Mouse (Mus musculus): ENCODE measurements around the gene Pxdc1. TPM values are rescaled to one million over a fixed set of nuclear protein-coding genes. Genes with fewer than 3 reads are reported as not detected.

Gene Pxdc1
- polyA plus RNA-seq, 1 experiment from 2014 or later: 9.2 TPM

DNA sequence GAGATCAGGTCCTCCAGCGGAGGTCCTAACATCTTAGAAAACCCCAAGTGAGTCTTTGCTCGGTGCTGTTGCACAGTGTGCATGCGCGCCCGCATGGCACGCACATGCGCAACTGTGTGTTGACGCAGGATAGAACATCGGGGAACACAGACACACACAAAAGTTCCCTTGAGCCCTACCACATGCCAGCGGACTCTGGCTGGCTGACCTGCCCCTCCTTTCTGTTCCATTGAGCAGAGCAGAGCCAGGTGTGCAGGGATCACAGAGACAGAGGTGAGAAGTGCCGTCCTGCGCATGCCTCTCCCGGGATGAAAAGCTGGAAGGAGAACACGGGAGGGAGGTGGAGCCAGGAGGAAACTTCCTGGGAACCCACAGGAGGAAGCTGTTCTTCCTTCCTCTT is 8.9 kb downstream of the Pxdc1 start:
- 84% methylated on average over 14 of the region's 14 CpGs for WGBS
- H3K9ac ChIP-seq (ENCODE audit: low read depth, low read length): no peak overlapping the region
- no peak for ATAC-seq

GRCm38 (mm10) chr13:34643926-34644325 is 9.4 kb downstream of the Pxdc1 start:
- H3K36me3 ChIP-seq (ENCODE audit: control insufficient read depth, insufficient read depth, low read length): no peaks in the 10 kb centered on the region
- H3K9me3 ChIP-seq (replicated peaks; ENCODE audit: control insufficient read depth, low read length, poor library complexity, severe bottlenecking): no peaks in the 10 kb centered on the region
- H3K4me2 ChIP-seq (ENCODE audit: low read length): no peak overlapping the region
- no peak overlapping the region for H3K4me3 ChIP-seq (ENCODE audit: low read depth, low read length)
- H3K27ac ChIP-seq (ENCODE audit: low read length): no peak overlapping the region
- no peaks in the 10 kb centered on the region; the same call in 1 of the 2 replicates for H3K4me1 ChIP-seq (ENCODE audit: control insufficient read depth, insufficient read depth, low read length)
- ATAC-seq: no peak
- no peak overlapping the region for H3K9ac ChIP-seq (ENCODE audit: low read depth, low read length)
- H3K27me3 ChIP-seq (ENCODE audit: control insufficient read depth, insufficient read depth, low read depth, low read length): no peaks in the 10 kb centered on the region
- 87% methylated on average over 4 of the region's 4 CpGs for WGBS

More for the DNA sequence above, 8.9 kb downstream of the Pxdc1 start:
- Histone ChIP-seq H3K4me1 (ENCODE audit: control insufficient read depth, insufficient read depth, low read length) (no peaks in the 10 kb centered on the region; the same call in 1 of the 2 replicates), H3K4me3 (ENCODE audit: low read depth, low read length) (no peak overlapping the region), H3K27me3 (ENCODE audit: control insufficient read depth, insufficient read depth, low read depth, low read length) (no peaks in the 10 kb centered on the region), H3K27ac (ENCODE audit: low read length) (no peak overlapping the region), H3K36me3 (ENCODE audit: control insufficient read depth, insufficient read depth, low read length) (no peaks in the 10 kb centered on the region), H3K9me3 (replicated peaks; ENCODE audit: control insufficient read depth, low read length, poor library complexity, severe bottlenecking) (no peaks in the 10 kb centered on the region), H3K4me2 (ENCODE audit: low read length) (no peak overlapping the region)

GRCm38 (mm10) chr13:34642941-34643875 is 10.1 kb downstream of the Pxdc1 start:
- no peak for ATAC-seq
- H3K4me2 ChIP-seq (ENCODE audit: low read length): no peak overlapping the region
- no peaks in the 10 kb centered on the region for H3K36me3 ChIP-seq (ENCODE audit: control insufficient read depth, insufficient read depth, low read length)
- no peaks in the 10 kb centered on the region for H3K27me3 ChIP-seq (ENCODE audit: control insufficient read depth, insufficient read depth, low read depth, low read length)
- WGBS: 27% methylated on average over 7 of the region's 7 CpGs
- no peak overlapping the region for H3K27ac ChIP-seq (ENCODE audit: low read length)
- H3K9me3 ChIP-seq (replicated peaks; ENCODE audit: control insufficient read depth, low read length, poor library complexity, severe bottlenecking): no peaks in the 10 kb centered on the region
- H3K9ac ChIP-seq (ENCODE audit: low read depth, low read length): no peak overlapping the region
- H3K4me1 ChIP-seq (ENCODE audit: control insufficient read depth, insufficient read depth, low read length): no peaks in the 10 kb centered on the region; the same call in 1 of the 2 replicates
- H3K4me3 ChIP-seq (ENCODE audit: low read depth, low read length): no peak overlapping the region

DNA sequence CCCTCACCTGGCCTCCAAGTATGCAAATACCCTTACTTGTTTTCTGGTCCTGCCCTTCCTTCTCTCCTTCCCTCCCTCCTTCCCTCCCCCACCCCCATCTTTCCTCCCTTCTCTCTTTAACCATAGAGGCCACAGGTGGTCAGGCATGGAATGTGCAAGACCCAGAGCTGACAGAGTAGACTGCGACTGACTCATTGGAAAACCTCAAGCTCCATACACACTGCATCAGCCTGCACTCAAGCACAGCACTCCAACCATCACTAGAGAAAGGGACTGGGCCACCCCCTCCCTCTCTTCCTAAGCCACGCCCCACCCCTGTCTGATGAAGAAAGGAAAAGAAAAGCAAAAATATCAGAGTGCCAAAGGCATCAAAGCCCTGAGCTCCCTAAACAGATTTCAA is 12.2 kb downstream of the Pxdc1 start:
- no peaks in the 10 kb centered on the region for H3K36me3 ChIP-seq (ENCODE audit: control insufficient read depth, insufficient read depth, low read length)
- H3K27me3 ChIP-seq (ENCODE audit: control insufficient read depth, insufficient read depth, low read depth, low read length): no peaks in the 10 kb centered on the region
- WGBS: 66% methylated on average over 2 of the region's 2 CpGs
- no peak overlapping the region for H3K4me2 ChIP-seq (ENCODE audit: low read length)
- no peak for ATAC-seq
- no peak overlapping the region for H3K9ac ChIP-seq (ENCODE audit: low read depth, low read length)
- H3K9me3 ChIP-seq (replicated peaks; ENCODE audit: control insufficient read depth, low read length, poor library complexity, severe bottlenecking): no peaks in the 10 kb centered on the region
- no peak overlapping the region for H3K4me3 ChIP-seq (ENCODE audit: low read depth, low read length)
- no peaks in the 10 kb centered on the region for H3K4me1 ChIP-seq (ENCODE audit: control insufficient read depth, insufficient read depth, low read length)
- H3K27ac ChIP-seq (ENCODE audit: low read length): no peak overlapping the region

DNA sequence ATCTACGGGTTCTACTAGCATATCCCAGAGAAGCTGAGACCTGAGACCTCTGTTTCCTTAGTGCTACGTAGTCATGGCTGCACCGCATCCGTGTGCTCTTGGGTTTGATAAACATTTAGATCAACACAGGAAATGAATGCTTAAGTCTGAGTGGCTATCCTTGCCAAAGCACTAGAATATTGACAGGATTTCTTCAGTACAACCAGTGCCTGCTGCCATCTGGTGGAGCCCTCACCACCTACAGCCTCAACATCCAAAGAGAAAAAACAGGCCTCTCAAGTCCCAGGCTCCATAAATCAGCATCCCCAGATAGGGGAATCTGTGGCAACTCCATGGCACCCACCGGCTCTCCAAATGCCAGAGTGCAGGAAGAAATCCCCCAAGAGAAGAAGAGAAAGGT is 17.3 kb downstream of the Pxdc1 start:
- no peaks in the 10 kb centered on the region for H3K27me3 ChIP-seq (ENCODE audit: control insufficient read depth, insufficient read depth, low read depth, low read length)
- H3K36me3 ChIP-seq (ENCODE audit: control insufficient read depth, insufficient read depth, low read length): no peaks in the 10 kb centered on the region
- no peaks in the 10 kb centered on the region for H3K9me3 ChIP-seq (replicated peaks; ENCODE audit: control insufficient read depth, low read length, poor library complexity, severe bottlenecking)
- H3K27ac ChIP-seq (ENCODE audit: low read length): no peak overlapping the region
- H3K9ac ChIP-seq (ENCODE audit: low read depth, low read length): no peak overlapping the region
- no peak overlapping the region for H3K4me3 ChIP-seq (ENCODE audit: low read depth, low read length)
- no peaks in the 10 kb centered on the region for H3K4me1 ChIP-seq (ENCODE audit: control insufficient read depth, insufficient read depth, low read length)
- 45% methylated on average over 5 of the region's 5 CpGs for WGBS
- no peak overlapping the region for H3K4me2 ChIP-seq (ENCODE audit: low read length)
- ATAC-seq: peak; percentile 77

DNA sequence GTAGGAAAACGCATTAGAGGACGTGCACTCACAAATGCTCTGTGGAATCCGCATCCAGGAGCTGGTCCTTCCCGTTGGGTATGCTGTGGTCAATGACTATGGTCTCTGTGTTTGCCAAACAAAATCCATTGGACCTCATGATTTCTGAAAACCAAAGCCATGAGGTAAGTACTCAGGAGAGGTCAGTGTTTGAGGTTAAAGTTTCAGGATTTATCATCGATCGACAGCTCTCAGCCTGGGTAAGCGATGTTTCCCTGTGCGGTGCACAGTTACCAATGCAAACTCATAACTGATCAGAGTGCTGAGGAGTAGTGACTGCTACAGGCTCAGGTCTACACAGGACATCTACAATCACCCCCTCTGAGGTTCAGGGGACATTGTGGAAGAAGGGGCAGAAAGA is 23.0 kb downstream of the Pxdc1 start:
- Histone ChIP-seq H3K4me2 (ENCODE audit: low read length) (no peak overlapping the region), H3K4me3 (ENCODE audit: low read depth, low read length) (no peak overlapping the region), H3K9ac (ENCODE audit: low read depth, low read length) (no peak overlapping the region), H3K9me3 (replicated peaks; ENCODE audit: control insufficient read depth, low read length, poor library complexity, severe bottlenecking) (no peaks in the 10 kb centered on the region), H3K27me3 (ENCODE audit: control insufficient read depth, insufficient read depth, low read depth, low read length) (no peaks in the 10 kb centered on the region), H3K27ac (ENCODE audit: low read length) (no peak overlapping the region), H3K4me1 (ENCODE audit: control insufficient read depth, insufficient read depth, low read length) (no peaks in the 10 kb centered on the region), H3K36me3 (ENCODE audit: control insufficient read depth, insufficient read depth, low read length) (no peaks in the 10 kb centered on the region)
- no peak for ATAC-seq
- 95% methylated on average over 8 of the region's 8 CpGs for WGBS

- ATAC-seq: no peak
- WGBS: 95% methylated on average over 5 of the region's 5 CpGs
- no peak overlapping the region for H3K9ac ChIP-seq (ENCODE audit: low read depth, low read length)
- no peak overlapping the region for H3K27ac ChIP-seq (ENCODE audit: low read length)
- H3K4me1 ChIP-seq (ENCODE audit: control insufficient read depth, insufficient read depth, low read length): no peaks in the 10 kb centered on the region
- H3K27me3 ChIP-seq (ENCODE audit: control insufficient read depth, insufficient read depth, low read depth, low read length): no peaks in the 10 kb centered on the region
- H3K36me3 ChIP-seq (ENCODE audit: control insufficient read depth, insufficient read depth, low read length): no peaks in the 10 kb centered on the region
- no peaks in the 10 kb centered on the region for H3K9me3 ChIP-seq (replicated peaks; ENCODE audit: control insufficient read depth, low read length, poor library complexity, severe bottlenecking)
- no peak overlapping the region for H3K4me2 ChIP-seq (ENCODE audit: low read length)
- no peak overlapping the region for H3K4me3 ChIP-seq (ENCODE audit: low read depth, low read length)
Observed at GRCm38 (mm10) chr13:34629741-34630140, 23.5 kb downstream of the Pxdc1 start.

- ATAC-seq: no peak
- no peaks in the 10 kb centered on the region for H3K4me1 ChIP-seq (ENCODE audit: control insufficient read depth, insufficient read depth, low read length)
- no peaks in the 10 kb centered on the region for H3K27me3 ChIP-seq (ENCODE audit: control insufficient read depth, insufficient read depth, low read depth, low read length)
- H3K9me3 ChIP-seq (replicated peaks; ENCODE audit: control insufficient read depth, low read length, poor library complexity, severe bottlenecking): no peaks in the 10 kb centered on the region
- no peak overlapping the region for H3K4me3 ChIP-seq (ENCODE audit: low read depth, low read length)
- H3K27ac ChIP-seq (ENCODE audit: low read length): no peak overlapping the region
- 34% methylated on average over 3 of the region's 3 CpGs for WGBS
- no peak overlapping the region for H3K4me2 ChIP-seq (ENCODE audit: low read length)
- H3K36me3 ChIP-seq (ENCODE audit: control insufficient read depth, insufficient read depth, low read length): no peaks in the 10 kb centered on the region
- no peak overlapping the region for H3K9ac ChIP-seq (ENCODE audit: low read depth, low read length)
Observed at GRCm38 (mm10) chr13:34627446-34627845, 25.8 kb downstream of the Pxdc1 start.

GRCm38 (mm10) chr13:34624414-34624813 is 28.9 kb downstream of the Pxdc1 start:
- H3K9me3 ChIP-seq (replicated peaks; ENCODE audit: control insufficient read depth, low read length, poor library complexity, severe bottlenecking): no peaks in the 10 kb centered on the region
- no peaks in the 10 kb centered on the region for H3K36me3 ChIP-seq (ENCODE audit: control insufficient read depth, insufficient read depth, low read length)
- H3K27me3 ChIP-seq (ENCODE audit: control insufficient read depth, insufficient read depth, low read depth, low read length): no peaks in the 10 kb centered on the region
- H3K9ac ChIP-seq (ENCODE audit: low read depth, low read length): no peak overlapping the region
- ATAC-seq: no peak
- no peaks in the 10 kb centered on the region for H3K4me1 ChIP-seq (ENCODE audit: control insufficient read depth, insufficient read depth, low read length)
- H3K27ac ChIP-seq (ENCODE audit: low read length): no peak overlapping the region
- no peak overlapping the region for H3K4me3 ChIP-seq (ENCODE audit: low read depth, low read length)
- H3K4me2 ChIP-seq (ENCODE audit: low read length): no peak overlapping the region
- WGBS: 77% methylated on average over 2 of the region's 2 CpGs

Measured in midbrain, embryonic 16.5 days (tissue).